Mouse (Mus musculus): ENCODE measurements around the gene Bach2. TPM values are rescaled to one million over a fixed set of nuclear protein-coding genes. Genes with fewer than 3 reads are reported as not detected.

Bach2 gene
- polyA plus RNA-seq, 1 experiment from 2014 or later = 6.7 TPM

GRCm38 (mm10) chr4:32504236-32504635 is 265.6 kb downstream of the Bach2 start:
- Histone ChIP-seq H3K27ac (ENCODE audit: low read depth) (no peak overlapping the region), H3K4me3 (ENCODE audit: low read depth, low read length) (no peak overlapping the region), H3K36me3 (ENCODE audit: control insufficient read depth, insufficient read depth, low read length) (no peaks in the 10 kb centered on the region), H3K4me2 (ENCODE audit: low read length) (no peak overlapping the region), H3K27me3 (replicated peaks; ENCODE audit: control insufficient read depth, insufficient read depth, low read length) (no peaks in the 10 kb centered on the region), H3K9me3 (ENCODE audit: control insufficient read depth, low read length) (no peaks in the 10 kb centered on the region), H3K9ac (ENCODE audit: low read length) (no peak overlapping the region), H3K4me1 (replicated peaks; ENCODE audit: control insufficient read depth, insufficient read depth, low read length) (peaks cover 3% of the 10 kb centered on the region; the same call in 1 of the 2 replicates)
- WGBS = 85% methylated on average over 11 of the region's 11 CpGs
- ATAC-seq (replicated peaks; ENCODE audit: low FRiP score, low TSS enrichment, low read depth) (no peak), DNase-seq (ENCODE audit: low spot score) (peak; percentile 33)

DNA sequence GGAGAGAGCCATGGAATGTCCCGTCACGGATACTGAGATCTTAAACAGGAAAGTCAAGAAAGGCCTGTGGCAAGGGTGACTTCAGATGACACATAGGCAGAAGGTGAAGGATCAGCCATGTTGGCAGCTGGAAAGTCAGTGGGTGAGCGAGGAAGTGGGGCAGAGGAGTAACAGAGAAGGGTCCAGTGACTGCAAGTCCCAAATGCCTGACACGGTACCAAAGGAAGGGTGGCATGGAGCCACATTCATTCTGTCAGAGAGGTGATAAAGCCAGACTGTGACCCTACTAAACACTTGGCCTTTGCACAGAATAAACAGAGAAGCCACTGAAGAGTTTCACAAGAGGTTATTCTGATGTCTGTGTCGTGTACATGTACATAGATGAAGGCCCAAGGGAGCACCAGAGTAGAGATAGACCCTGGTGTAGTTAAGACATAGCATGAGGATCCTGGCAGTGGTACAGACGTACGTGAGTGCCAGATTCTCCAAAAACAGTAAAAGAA is 267.8 kb downstream of the Bach2 start:
- Histone ChIP-seq H3K36me3 (ENCODE audit: control insufficient read depth, insufficient read depth, low read length) (no peaks in the 10 kb centered on the region), H3K27ac (ENCODE audit: low read depth) (no peak overlapping the region), H3K9ac (ENCODE audit: low read length) (no peak overlapping the region), H3K4me1 (replicated peaks; ENCODE audit: control insufficient read depth, insufficient read depth, low read length) (peaks cover 3% of the 10 kb centered on the region; the same call in 1 of the 2 replicates), H3K27me3 (replicated peaks; ENCODE audit: control insufficient read depth, insufficient read depth, low read length) (no peaks in the 10 kb centered on the region), H3K4me2 (ENCODE audit: low read length) (no peak overlapping the region), H3K4me3 (ENCODE audit: low read depth, low read length) (no peak overlapping the region), H3K9me3 (ENCODE audit: control insufficient read depth, low read length) (no peaks in the 10 kb centered on the region)
- DNase-seq (ENCODE audit: low spot score) (peak; percentile 35), ATAC-seq (replicated peaks; ENCODE audit: low FRiP score, low TSS enrichment, low read depth) (no peak)
- WGBS = 91% methylated on average over 7 of the region's 7 CpGs

- H3K4me3 ChIP-seq (ENCODE audit: low read depth, low read length) = no peak overlapping the region
These were observed 268.4 kb downstream of the Bach2 start for GRCm38 (mm10) chr4:32507041-32507440.

DNA sequence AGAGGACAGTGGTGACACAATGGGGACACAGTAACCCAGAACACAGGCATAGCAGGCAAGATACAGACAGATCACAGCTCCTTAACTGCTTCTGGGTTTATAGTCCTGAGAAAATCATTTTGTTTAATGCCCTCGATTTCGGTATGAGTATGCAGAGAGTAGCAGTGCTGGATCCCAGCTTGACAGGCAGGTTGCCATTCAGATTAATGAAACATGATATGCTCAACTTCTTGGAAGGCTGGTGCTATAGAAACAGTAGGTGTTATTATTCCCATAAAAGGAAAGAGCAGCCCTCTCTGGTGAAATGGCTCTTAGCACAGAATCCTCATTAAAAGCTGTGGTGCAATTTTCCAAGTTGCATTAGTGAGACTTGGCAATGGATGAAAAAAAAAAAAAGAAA is 270.0 kb downstream of the Bach2 start:
- Histone ChIP-seq H3K4me3 (ENCODE audit: low read depth, low read length) (no peak overlapping the region), H3K4me1 (replicated peaks; ENCODE audit: control insufficient read depth, insufficient read depth, low read length) (peaks cover 3% of the 10 kb centered on the region; the same call in 1 of the 2 replicates), H3K9ac (ENCODE audit: low read length) (no peak overlapping the region), H3K36me3 (ENCODE audit: control insufficient read depth, insufficient read depth, low read length) (no peaks in the 10 kb centered on the region), H3K4me2 (ENCODE audit: low read length) (no peak overlapping the region), H3K27ac (ENCODE audit: low read depth) (peak overlapping the region; percentile 47), H3K27me3 (replicated peaks; ENCODE audit: control insufficient read depth, insufficient read depth, low read length) (no peaks in the 10 kb centered on the region), H3K9me3 (ENCODE audit: control insufficient read depth, low read length) (no peaks in the 10 kb centered on the region)
- 47% methylated on average over 2 of the region's 2 CpGs for WGBS
- ATAC-seq (replicated peaks; ENCODE audit: low FRiP score, low TSS enrichment, low read depth) = no peak
- DNase-seq (ENCODE audit: low spot score) = no peak

More at GRCm38 (mm10) chr4:32507041-32507440, 268.4 kb downstream of the Bach2 start:
- Histone ChIP-seq H3K4me2 (ENCODE audit: low read length) (no peak overlapping the region), H3K9ac (ENCODE audit: low read length) (no peak overlapping the region), H3K36me3 (ENCODE audit: control insufficient read depth, insufficient read depth, low read length) (no peaks in the 10 kb centered on the region), H3K27me3 (replicated peaks; ENCODE audit: control insufficient read depth, insufficient read depth, low read length) (no peaks in the 10 kb centered on the region), H3K9me3 (ENCODE audit: control insufficient read depth, low read length) (no peaks in the 10 kb centered on the region), H3K27ac (ENCODE audit: low read depth) (no peak overlapping the region), H3K4me1 (replicated peaks; ENCODE audit: control insufficient read depth, insufficient read depth, low read length) (peaks cover 3% of the 10 kb centered on the region; the same call in 1 of the 2 replicates)
- ATAC-seq (replicated peaks; ENCODE audit: low FRiP score, low TSS enrichment, low read depth) (no peak), DNase-seq (ENCODE audit: low spot score) (peak; percentile 37)
- WGBS = 91% methylated on average over 6 of the region's 6 CpGs

DNA sequence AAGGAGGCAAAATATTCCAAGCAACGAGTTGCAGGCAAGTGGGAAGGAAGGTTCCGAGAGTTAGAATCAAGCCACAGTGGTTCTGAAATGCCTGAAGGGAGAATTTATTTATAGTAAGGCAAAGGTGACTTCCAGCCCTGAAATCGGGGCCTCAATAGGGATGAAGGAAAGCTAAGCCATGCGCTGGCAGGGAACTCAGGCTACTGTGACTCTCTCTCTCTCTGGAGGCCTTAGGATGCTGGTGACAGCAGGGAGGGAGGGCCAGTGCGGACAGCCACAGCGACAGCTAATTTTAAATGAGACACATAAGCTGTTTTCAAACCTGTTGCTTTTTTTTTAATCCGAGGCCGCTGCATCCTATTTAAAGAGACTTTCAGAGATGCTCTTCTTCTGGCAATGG is 270.4 kb downstream of the Bach2 start:
- no peak for ATAC-seq (replicated peaks; ENCODE audit: low FRiP score, low TSS enrichment, low read depth)
- Histone ChIP-seq H3K36me3 (ENCODE audit: control insufficient read depth, insufficient read depth, low read length) (no peaks in the 10 kb centered on the region), H3K4me2 (ENCODE audit: low read length) (no peak overlapping the region), H3K9ac (ENCODE audit: low read length) (no peak overlapping the region), H3K27ac (ENCODE audit: low read depth) (no peak overlapping the region), H3K9me3 (ENCODE audit: control insufficient read depth, low read length) (no peaks in the 10 kb centered on the region), H3K4me3 (ENCODE audit: low read depth, low read length) (no peak overlapping the region), H3K27me3 (replicated peaks; ENCODE audit: control insufficient read depth, insufficient read depth, low read length) (no peaks in the 10 kb centered on the region), H3K4me1 (replicated peaks; ENCODE audit: control insufficient read depth, insufficient read depth, low read length) (peaks cover 3% of the 10 kb centered on the region; the same call in 1 of the 2 replicates)
- DNase-seq (ENCODE audit: low spot score) = peak; percentile 45
- 53% methylated on average over 8 of the region's 8 CpGs for WGBS

- no peaks in the 10 kb centered on the region for H3K9me3 ChIP-seq (ENCODE audit: control insufficient read depth, low read length)
- no peak for ATAC-seq (replicated peaks; ENCODE audit: low FRiP score, low TSS enrichment, low read depth)
- peak; percentile 40 for DNase-seq (ENCODE audit: low spot score)
- no peak overlapping the region for H3K27ac ChIP-seq (ENCODE audit: low read depth)
- peaks cover 3% of the 10 kb centered on the region; the same call in 1 of the 2 replicates for H3K4me1 ChIP-seq (replicated peaks; ENCODE audit: control insufficient read depth, insufficient read depth, low read length)
- no peaks in the 10 kb centered on the region for H3K36me3 ChIP-seq (ENCODE audit: control insufficient read depth, insufficient read depth, low read length)
- no peak overlapping the region for H3K4me2 ChIP-seq (ENCODE audit: low read length)
- H3K4me3 ChIP-seq (ENCODE audit: low read depth, low read length) = no peak overlapping the region
- 85% methylated on average over 9 of the region's 9 CpGs for WGBS
- no peaks in the 10 kb centered on the region for H3K27me3 ChIP-seq (replicated peaks; ENCODE audit: control insufficient read depth, insufficient read depth, low read length)
- H3K9ac ChIP-seq (ENCODE audit: low read length) = no peak overlapping the region
These were observed 271.4 kb downstream of the Bach2 start for GRCm38 (mm10) chr4:32509832-32510612.

DNA sequence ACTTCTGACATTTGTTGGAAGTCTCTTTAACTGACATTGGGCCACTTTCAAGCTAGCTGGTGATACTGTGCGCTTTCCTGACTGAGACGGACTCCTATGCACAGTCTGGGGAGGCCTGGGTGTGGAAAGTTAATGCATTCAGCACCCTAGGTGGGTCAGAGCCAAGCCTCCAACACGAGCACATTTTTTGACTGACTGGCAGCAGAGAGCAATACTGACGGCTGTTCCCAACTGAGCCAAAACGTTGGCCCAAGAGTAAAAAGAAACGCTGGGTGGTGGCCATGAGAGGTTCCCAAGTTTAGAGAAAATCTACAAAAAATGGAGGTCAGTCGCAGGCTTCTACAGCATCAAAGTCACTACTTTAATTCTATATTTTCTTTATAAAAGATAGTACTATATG is 272.3 kb downstream of the Bach2 start:
- H3K9me3 ChIP-seq (ENCODE audit: control insufficient read depth, low read length) = no peaks in the 10 kb centered on the region
- no peak overlapping the region for H3K9ac ChIP-seq (ENCODE audit: low read length)
- DNase-seq (ENCODE audit: low spot score) (no peak), ATAC-seq (replicated peaks; ENCODE audit: low FRiP score, low TSS enrichment, low read depth) (no peak)
- no peaks in the 10 kb centered on the region for H3K36me3 ChIP-seq (ENCODE audit: control insufficient read depth, insufficient read depth, low read length)
- WGBS = 82% methylated on average over 7 of the region's 7 CpGs
- no peak overlapping the region for H3K4me2 ChIP-seq (ENCODE audit: low read length)
- H3K4me1 ChIP-seq (replicated peaks; ENCODE audit: control insufficient read depth, insufficient read depth, low read length) = peaks cover 3% of the 10 kb centered on the region; the same call in 1 of the 2 replicates
- no peaks in the 10 kb centered on the region for H3K27me3 ChIP-seq (replicated peaks; ENCODE audit: control insufficient read depth, insufficient read depth, low read length)
- H3K4me3 ChIP-seq (ENCODE audit: low read depth, low read length) = no peak overlapping the region
- no peak overlapping the region for H3K27ac ChIP-seq (ENCODE audit: low read depth)

DNA sequence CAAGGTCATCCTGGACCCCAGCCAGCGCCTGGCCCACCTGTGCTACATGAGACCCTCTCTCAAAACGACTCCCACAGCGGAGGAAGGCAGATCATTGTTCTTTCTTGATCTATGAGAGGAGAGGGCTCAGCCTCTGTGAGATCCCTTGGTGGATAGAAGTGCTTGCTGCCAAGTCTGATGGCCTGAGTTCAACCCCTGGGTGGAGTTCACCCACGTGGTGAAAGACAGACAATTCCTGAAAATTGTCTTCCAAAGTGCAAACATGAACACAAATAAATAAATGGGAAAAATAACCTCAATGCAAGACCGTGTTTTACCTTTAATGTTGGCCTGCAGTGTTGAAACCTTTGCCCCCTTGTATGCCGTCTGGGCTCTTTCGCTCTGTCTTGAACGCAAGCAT is 277.5 kb downstream of the Bach2 start:
- Histone ChIP-seq H3K9me3 (ENCODE audit: control insufficient read depth, low read length) (no peaks in the 10 kb centered on the region), H3K4me2 (ENCODE audit: low read length) (no peak overlapping the region), H3K9ac (ENCODE audit: low read length) (no peak overlapping the region), H3K4me3 (ENCODE audit: low read depth, low read length) (no peak overlapping the region), H3K36me3 (ENCODE audit: control insufficient read depth, insufficient read depth, low read length) (no peaks in the 10 kb centered on the region), H3K27ac (ENCODE audit: low read depth) (no peak overlapping the region), H3K4me1 (replicated peaks; ENCODE audit: control insufficient read depth, insufficient read depth, low read length) (peaks cover 14% of the 10 kb centered on the region), H3K27me3 (replicated peaks; ENCODE audit: control insufficient read depth, insufficient read depth, low read length) (no peaks in the 10 kb centered on the region)
- 84% methylated on average over 8 of the region's 8 CpGs for WGBS
- DNase-seq (ENCODE audit: low spot score) (peak; percentile 47), ATAC-seq (replicated peaks; ENCODE audit: low FRiP score, low TSS enrichment, low read depth) (no peak)

All from intestine, embryonic 14.5 days (tissue).